Mouse (Mus musculus) layer of hippocampus, adult 6 months (tissue): ENCODE data around the gene Defb7. TPM values are rescaled to one million over a fixed set of nuclear protein-coding genes. Genes with fewer than 3 reads are reported as not detected.

Source experiments
- long read RNA-seq, 2 experiments: library from polyadenylated mRNA; unstranded; transcript quantifications; one replicate each; pipeline ENCODE4 v2.0.0; 2019 to 2020
- microRNA-seq: library from miRNA; unstranded; fragments of <30 nt; microRNA quantifications from one replicate; pipeline ENCODE4 v1.2.0, GENCODE M21; 2020
- polyA plus RNA-seq: library from polyadenylated mRNA; unstranded; fragments of <200 nt; fragmentation: Nextera tagmentation; gene quantifications from 2 replicates; pipeline ENCODE4 v1.2.3, GENCODE M21; 2021

The Defb7 gene
- not detected in 2 replicates for polyA plus RNA-seq
- long read RNA-seq, experiment 1, result 0 reads
- long read RNA-seq, experiment 2, result 0 reads

GRCm38 (mm10) chr8:19494797-19495196 lies at the start of gene Defb7:
TSS of gene Defb7 (plus strand) at chr8:19495097.

Small RNAs within 50 kb of the gene (microRNA-seq; reads per million reads assigned to microRNA genes)
- gene Gm27288 (not detected), gene Gm27852 (not detected)

Other genes starting within 250 kb of the Defb7 start
- not detected in 2 replicates for gene Defb5, start 247.5 kb upstream of the Defb7 start, polyA plus RNA-seq
- not detected in 2 replicates for gene Defb3, start 201.7 kb upstream of the Defb7 start, polyA plus RNA-seq
- not detected in 2 replicates for gene Defb8, start 47.5 kb upstream of the Defb7 start, polyA plus RNA-seq
- not detected in 2 replicates for gene 4930467E23Rik, start 234.5 kb downstream of the Defb7 start, polyA plus RNA-seq